Mouse (Mus musculus) frontal cortex, postnatal 25 days (tissue): Measurements from ENCODE around the gene Itfg1.
A peak's percentile ranks its signal among the peaks of the same experiment; 100 is the strongest.
"Not testable (repeated sequence)": the region's sequence is repeated elsewhere in the genome, so short reads cannot be mapped to it uniquely, and the experiment has no call there.

Source experiments
- DNase-seq, 2 experiments: peaks; one replicate each; pipeline ENCODE4 v3.0.0; 2022; ENCODE audit warnings: low spot score in 2 of 2

The Itfg1 gene

GRCm38 (mm10) chr8:85840657-85841488 lies at the start of gene Itfg1, which contains the start of gene Phkb:
TSS of gene Itfg1 (minus strand) at chr8:85840921.
TSS of gene Phkb (plus strand) at chr8:85840959.
- peak; percentile 86 to 89 for DNase-seq

- DNase-seq = no peak
Measured at GRCm38 (mm10) chr8:85884811-85885210, 44.1 kb upstream of the Itfg1 start.

GRCm38 (mm10) chr8:85879624-85880023 lies 38.9 kb upstream of the Itfg1 start:
- DNase-seq = no peak

GRCm38 (mm10) chr8:85877976-85878375 lies 37.3 kb upstream of the Itfg1 start:
- DNase-seq = no peak

GRCm38 (mm10) chr8:85871660-85872059 lies 30.9 kb upstream of the Itfg1 start:
- DNase-seq = no peak

- DNase-seq = no peak
Measured at GRCm38 (mm10) chr8:85862381-85862780, 21.7 kb upstream of the Itfg1 start.

GRCm38 (mm10) chr8:85860612-85861011 lies 19.9 kb upstream of the Itfg1 start:
- no peak for DNase-seq

GRCm38 (mm10) chr8:85857227-85857896 lies 16.6 kb upstream of the Itfg1 start:
- not testable (repeated sequence) for DNase-seq

- no peak for DNase-seq
Measured at GRCm38 (mm10) chr8:85854220-85855123, 13.8 kb upstream of the Itfg1 start.

- no peak for DNase-seq
Measured at GRCm38 (mm10) chr8:85845887-85846286, 5.2 kb upstream of the Itfg1 start.

GRCm38 (mm10) chr8:85841489-85841795 lies 721 bp upstream of the Itfg1 start:
- DNase-seq = no peak

- no peak for DNase-seq
Measured at GRCm38 (mm10) chr8:85839916-85840656, 635 bp downstream of the Itfg1 start.

- no peak for DNase-seq
Measured at GRCm38 (mm10) chr8:85813621-85814020, 27.1 kb downstream of the Itfg1 start.

GRCm38 (mm10) chr8:85801408-85801807 lies 39.3 kb downstream of the Itfg1 start:
- DNase-seq = no peak

- DNase-seq = no peak
Measured at GRCm38 (mm10) chr8:85800164-85800563, 40.6 kb downstream of the Itfg1 start.

- DNase-seq = not testable (repeated sequence)
Measured at GRCm38 (mm10) chr8:85796392-85796791, 44.3 kb downstream of the Itfg1 start.

- DNase-seq = no peak
Measured at GRCm38 (mm10) chr8:85788341-85788740, 52.4 kb downstream of the Itfg1 start.

GRCm38 (mm10) chr8:85787909-85788308 lies 52.8 kb downstream of the Itfg1 start:
- no peak for DNase-seq

GRCm38 (mm10) chr8:85785506-85785905 lies 55.2 kb downstream of the Itfg1 start:
- DNase-seq = no peak

GRCm38 (mm10) chr8:85783871-85784270 lies 56.9 kb downstream of the Itfg1 start:
- no peak for DNase-seq

GRCm38 (mm10) chr8:85780091-85780490 lies 60.6 kb downstream of the Itfg1 start:
- DNase-seq = no peak
